Mouse (Mus musculus): Measurements from ENCODE around the gene Mex3d. TPM values are rescaled to one million over a fixed set of nuclear protein-coding genes. Genes with fewer than 3 reads are reported as not detected.
A peak's percentile ranks its signal among the peaks of the same experiment; 100 is the strongest.

Mex3d gene
- polyA plus RNA-seq, 1 experiment, result 20.6 TPM

- 73% methylated on average over 4 of the region's 4 CpGs for WGBS
- H3K4me3 ChIP-seq (ENCODE audit: low read depth, low read length), result no peak overlapping the region
Observed at GRCm38 (mm10) chr10:80400704-80401161, 13.3 kb upstream of the Mex3d start.

DNA sequence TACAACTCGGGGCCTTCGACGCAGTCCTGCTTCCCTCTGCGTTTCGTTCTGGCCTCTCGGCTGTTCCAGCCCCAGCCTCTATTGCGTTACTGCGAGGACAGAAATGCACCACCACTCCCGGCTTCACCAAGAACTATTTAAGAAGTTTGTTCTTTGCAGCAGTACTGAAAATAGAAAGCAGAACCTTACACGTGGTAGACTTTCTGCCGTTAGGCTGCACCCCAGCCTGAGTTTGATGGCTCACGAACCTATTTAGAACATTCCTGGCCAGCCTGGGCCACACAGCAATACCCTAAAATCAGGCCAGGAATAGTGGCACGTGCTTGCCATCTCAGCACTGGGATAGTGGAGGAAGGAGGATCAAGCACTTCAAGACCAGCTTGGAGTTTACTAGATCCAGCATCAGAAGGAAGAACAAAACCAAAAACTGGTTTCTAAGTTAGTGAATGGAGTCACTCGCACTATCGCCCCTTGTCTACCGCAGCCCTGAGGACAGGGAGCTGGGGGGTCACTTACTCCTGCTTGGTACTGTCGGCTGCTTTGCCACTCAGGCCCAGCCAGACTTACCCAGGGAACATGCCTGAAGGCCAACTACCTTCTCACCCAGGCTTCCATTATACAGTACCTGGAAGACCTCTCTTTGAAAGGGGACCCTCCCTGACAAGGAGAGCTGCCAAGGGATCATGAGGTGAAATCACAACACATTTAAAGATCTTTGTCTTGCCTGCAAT is 12.7 kb upstream of the Mex3d start:
- TF ChIP-seq POLR2A (IDR thresholded peaks at IDR 0.05; ENCODE audit: low read depth, low read length), result no peak; the same call in 1 of the 2 replicates
- TF ChIP-seq CTCF (IDR thresholded peaks at IDR 0.05; ENCODE audit: extremely low read depth, insufficient read length, insufficient replicate concordance, low read depth, low read length), result no peak
- 12% methylated on average over 17 of the region's 17 CpGs for WGBS
- Histone ChIP-seq H3K36me3 (ENCODE audit: control insufficient read depth, insufficient read depth, low read length) (peaks cover 27% of the 10 kb centered on the region), H3K4me3 (ENCODE audit: low read depth, low read length) (peak overlapping the region; percentile 69), H3K4me1 (ENCODE audit: control insufficient read depth, insufficient read depth, insufficient read length, low read length) (peaks cover 16% of the 10 kb centered on the region), H3K27ac (ENCODE audit: insufficient read depth, low read depth, low read length) (peak overlapping the region; percentile 78), H3K27me3 (ENCODE audit: control insufficient read depth, insufficient read depth, low read length) (no peaks in the 10 kb centered on the region)

More at GRCm38 (mm10) chr10:80400704-80401161, 13.3 kb upstream of the Mex3d start:
- H3K27me3 ChIP-seq (ENCODE audit: control insufficient read depth, insufficient read depth, low read length), result no peaks in the 10 kb centered on the region
- H3K27ac ChIP-seq (ENCODE audit: insufficient read depth, low read depth, low read length), result peak overlapping the region; percentile 78
- H3K4me1 ChIP-seq (ENCODE audit: control insufficient read depth, insufficient read depth, insufficient read length, low read length), result peaks cover 21% of the 10 kb centered on the region
- H3K36me3 ChIP-seq (ENCODE audit: control insufficient read depth, insufficient read depth, low read length), result peaks cover 24% of the 10 kb centered on the region
- TF ChIP-seq POLR2A (IDR thresholded peaks at IDR 0.05; ENCODE audit: low read depth, low read length) (no peak), CTCF (IDR thresholded peaks at IDR 0.05; ENCODE audit: extremely low read depth, insufficient read length, insufficient replicate concordance, low read depth, low read length) (no peak)

DNA sequence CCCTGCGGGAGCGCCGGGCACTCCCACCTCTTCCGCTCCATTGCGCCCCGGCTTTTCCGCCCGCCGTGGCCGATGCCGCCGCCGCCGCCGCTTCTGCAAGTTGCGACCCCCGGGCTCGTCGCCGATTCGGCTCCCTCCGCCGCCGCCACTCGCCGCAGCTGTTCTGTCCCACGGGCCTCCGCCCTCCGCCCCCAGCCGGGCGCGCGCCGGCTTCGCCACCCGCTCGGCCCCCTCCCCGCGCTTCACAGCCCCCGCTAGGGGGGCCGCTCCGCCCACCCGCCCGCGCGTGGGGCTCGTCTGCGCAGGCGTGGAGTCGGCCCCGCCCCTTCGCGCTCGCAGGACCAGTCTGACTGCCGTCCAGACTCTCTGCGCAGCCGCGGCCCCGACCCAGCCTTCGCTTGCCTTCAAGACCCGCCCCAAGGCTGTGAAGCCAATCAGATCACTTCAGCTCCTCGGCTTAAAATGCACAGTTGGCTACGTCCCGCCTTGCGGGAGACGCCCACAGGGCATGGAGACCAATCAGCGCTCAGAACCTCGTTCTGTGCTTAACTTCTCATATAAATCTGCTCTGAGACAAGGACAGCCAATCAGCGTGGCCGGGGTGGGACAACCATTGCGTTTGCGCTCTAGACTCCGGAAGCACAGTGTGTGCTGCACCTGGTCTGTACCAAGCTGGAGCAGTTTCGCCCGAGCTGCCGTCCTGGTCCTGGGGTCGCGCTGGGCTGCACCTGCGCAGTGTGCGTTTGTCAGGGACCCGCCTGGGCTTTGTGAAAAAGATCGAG is 11.9 kb upstream of the Mex3d start, which contains the start of gene Mbd3:
Gene Mbd3 (minus strand): TSS at position 360 of the 782 bp plus-strand sequence.
- H3K36me3 ChIP-seq (ENCODE audit: control insufficient read depth, insufficient read depth, low read length), result peaks cover 33% of the 10 kb centered on the region

DNA sequence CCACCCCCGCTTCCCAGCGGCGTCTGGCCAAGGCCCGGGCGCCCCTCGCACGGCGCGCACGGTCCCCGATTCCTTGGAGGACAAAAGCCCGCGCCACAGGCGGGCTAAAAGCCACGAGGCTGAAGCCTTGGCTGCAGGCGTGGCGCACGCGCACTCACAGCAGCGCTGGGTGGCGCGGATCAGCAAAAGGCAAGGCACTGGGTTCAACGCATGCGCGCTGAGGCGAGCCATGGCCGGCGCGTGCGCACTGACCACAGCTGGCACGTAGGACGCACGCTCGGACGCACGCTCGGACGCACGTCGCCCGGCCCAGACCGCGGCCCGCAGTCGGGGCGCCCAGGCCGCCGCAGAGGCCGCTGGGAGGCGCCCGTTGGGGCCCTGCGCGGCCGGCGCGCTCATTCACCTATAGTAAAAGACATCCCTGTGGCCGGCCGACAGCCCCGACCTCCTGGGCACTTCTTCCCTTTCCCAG is 11.3 kb upstream of the Mex3d start:
- Histone ChIP-seq H3K27me3 (ENCODE audit: control insufficient read depth, insufficient read depth, low read length) (no peaks in the 10 kb centered on the region), H3K36me3 (ENCODE audit: control insufficient read depth, insufficient read depth, low read length) (peaks cover 35% of the 10 kb centered on the region), H3K27ac (ENCODE audit: insufficient read depth, low read depth, low read length) (peak overlapping the region; percentile 88), H3K4me3 (ENCODE audit: low read depth, low read length) (peak overlapping the region; percentile 72), H3K4me1 (ENCODE audit: control insufficient read depth, insufficient read depth, insufficient read length, low read length) (peaks cover 14% of the 10 kb centered on the region)
- TF ChIP-seq CTCF (IDR thresholded peaks at IDR 0.05; ENCODE audit: extremely low read depth, insufficient read length, insufficient replicate concordance, low read depth, low read length) (no peak), POLR2A (IDR thresholded peaks at IDR 0.05; ENCODE audit: low read depth, low read length) (peak; percentile 50)
- under 1% methylated on average over 59 of the region's 59 CpGs for whole genome bisulfite sequencing

More for the DNA sequence above, 11.9 kb upstream of the Mex3d start, which contains the start of gene Mbd3:
- Histone ChIP-seq H3K4me1 (ENCODE audit: control insufficient read depth, insufficient read depth, insufficient read length, low read length) (peaks cover 14% of the 10 kb centered on the region), H3K4me3 (ENCODE audit: low read depth, low read length) (peak within 1 kb of the TSS; percentile 72), H3K27ac (ENCODE audit: insufficient read depth, low read depth, low read length) (peak within 1 kb of the TSS; percentile 88), H3K27me3 (ENCODE audit: control insufficient read depth, insufficient read depth, low read length) (no peaks in the 10 kb centered on the region)
- under 1% methylated on average over 82 of the region's 82 CpGs for WGBS
- TF ChIP-seq POLR2A (IDR thresholded peaks at IDR 0.05; ENCODE audit: low read depth, low read length), result peak; percentile 89
- TF ChIP-seq CTCF (IDR thresholded peaks at IDR 0.05; ENCODE audit: extremely low read depth, insufficient read length, insufficient replicate concordance, low read depth, low read length), result no peak

GRCm38 (mm10) chr10:80398174-80398535 is 10.7 kb upstream of the Mex3d start:
- H3K36me3 ChIP-seq (ENCODE audit: control insufficient read depth, insufficient read depth, low read length), result peaks cover 35% of the 10 kb centered on the region
- TF ChIP-seq POLR2A (IDR thresholded peaks at IDR 0.05; ENCODE audit: low read depth, low read length) (no peak), CTCF (IDR thresholded peaks at IDR 0.05; ENCODE audit: extremely low read depth, insufficient read length, insufficient replicate concordance, low read depth, low read length) (no peak)
- H3K4me1 ChIP-seq (ENCODE audit: control insufficient read depth, insufficient read depth, insufficient read length, low read length), result peaks cover 14% of the 10 kb centered on the region
- H3K4me3 ChIP-seq (ENCODE audit: low read depth, low read length), result peak overlapping the region; percentile 72
- 0% methylated on average over 1 of the region's 1 CpGs for WGBS
- no peaks in the 10 kb centered on the region for H3K27me3 ChIP-seq (ENCODE audit: control insufficient read depth, insufficient read depth, low read length)
- H3K27ac ChIP-seq (ENCODE audit: insufficient read depth, low read depth, low read length), result 0 out of 2 replicates have a peak overlapping the region, but pooled peaks have one; percentile 18

DNA sequence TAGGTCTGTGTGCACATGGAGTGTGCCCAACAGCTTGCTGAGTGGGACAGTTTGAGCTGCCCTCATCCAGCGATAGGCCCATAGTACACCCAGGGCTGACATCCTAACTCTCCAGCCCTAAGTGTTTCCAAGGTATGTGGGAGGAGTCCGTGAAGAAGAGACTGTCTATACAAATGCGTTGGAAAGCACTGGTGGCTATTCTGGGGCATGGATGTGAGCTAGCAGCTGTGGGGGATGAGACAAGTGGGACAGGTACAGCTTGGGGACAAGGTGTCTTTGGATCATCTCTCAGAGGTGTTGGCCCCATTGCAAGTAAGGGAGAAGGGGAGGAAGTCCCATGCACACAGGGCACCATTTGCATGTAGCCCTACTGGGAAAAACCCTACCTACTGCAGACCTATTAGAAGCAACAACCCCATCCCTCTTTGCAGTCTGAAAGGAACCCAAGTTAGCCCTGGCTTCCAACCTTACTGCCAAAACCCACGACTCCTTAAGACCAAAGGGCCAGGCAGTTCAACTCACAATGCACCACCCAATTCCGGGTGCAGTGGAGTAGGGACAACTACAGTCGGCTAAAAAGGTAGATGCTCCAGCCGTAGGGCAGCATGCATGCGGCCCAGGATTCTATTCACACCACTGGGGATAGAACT is 10.2 kb upstream of the Mex3d start:
- H3K4me1 ChIP-seq (ENCODE audit: control insufficient read depth, insufficient read depth, insufficient read length, low read length), result peaks cover 17% of the 10 kb centered on the region
- peak overlapping the region; percentile 12; the same call in 1 of the 2 replicates for H3K4me3 ChIP-seq (ENCODE audit: low read depth, low read length)
- 25% methylated on average over 8 of the region's 8 CpGs for WGBS
- no peaks in the 10 kb centered on the region for H3K27me3 ChIP-seq (ENCODE audit: control insufficient read depth, insufficient read depth, low read length)
- no peak overlapping the region for H3K27ac ChIP-seq (ENCODE audit: insufficient read depth, low read depth, low read length)
- H3K36me3 ChIP-seq (ENCODE audit: control insufficient read depth, insufficient read depth, low read length), result peaks cover 35% of the 10 kb centered on the region
- no peak for TF ChIP-seq CTCF (IDR thresholded peaks at IDR 0.05; ENCODE audit: extremely low read depth, insufficient read length, insufficient replicate concordance, low read depth, low read length)
- TF ChIP-seq POLR2A (IDR thresholded peaks at IDR 0.05; ENCODE audit: low read depth, low read length), result no peak
